Mouse (Mus musculus) hindbrain, embryonic 15.5 days (tissue): ENCODE measurements around the gene Vmn1r185. TPM values are rescaled to one million over a fixed set of nuclear protein-coding genes. Genes with fewer than 3 reads are reported as not detected.
"Not testable (repeated sequence)": the region's sequence is repeated elsewhere in the genome, so short reads cannot be mapped to it uniquely, and the experiment has no call there.

Experiments
- ATAC-seq: fragments of 200-750 bp; cut with Nextera tagmentation; 2 replicates; pipeline ENCODE4 v1.8.0; 2017; ENCODE audit warnings: low read depth, moderate number of reproducible peaks, moderate TSS enrichment; ENCODE audit not compliant: low FRiP score
- H3K27ac ChIP-seq: fragments of 300-500 bp; sonication (generic); replicated peaks from 2 replicates; pipeline ENCODE4 v1.5.1; 2015; ENCODE audit warnings: mild to moderate bottlenecking, inconsistent platforms
- H3K27me3 ChIP-seq: fragments of 300-500 bp; sonication (generic); 2 replicates; pipeline ENCODE4 v1.6.1; 2015; ENCODE audit warnings: control low read depth, inconsistent platforms
- H3K36me3 ChIP-seq: fragments of 300-500 bp; sonication (generic); 2 replicates; pipeline ENCODE4 v1.6.1; 2015; ENCODE audit warnings: control low read depth, inconsistent platforms
- H3K4me1 ChIP-seq: fragments of 300-500 bp; sonication (generic); replicated peaks from 2 replicates; pipeline ENCODE4 v1.6.1; 2015; ENCODE audit warnings: control low read depth, inconsistent platforms
- H3K4me2 ChIP-seq: fragments of 300-500 bp; sonication (generic); 2 replicates; pipeline ENCODE4 v1.6.1; 2015; ENCODE audit warnings: moderate library complexity, mild to moderate bottlenecking, inconsistent platforms
- H3K4me3 ChIP-seq: fragments of 300-500 bp; sonication (generic); 2 replicates; pipeline ENCODE4 v1.5.1; 2015; ENCODE audit warnings: mild to moderate bottlenecking, inconsistent platforms
- H3K9ac ChIP-seq: fragments of 300-500 bp; sonication (generic); 2 replicates; pipeline ENCODE4 v1.6.1; 2015; ENCODE audit warnings: inconsistent platforms
- H3K9me3 ChIP-seq: fragments of 300-500 bp; sonication (generic); 2 replicates; pipeline ENCODE4 v1.6.1; 2016; ENCODE audit warnings: control low read depth, inconsistent platforms
- WGBS: fragments of 180-500 bp; shearing (Covaris S2); methylation state at CpG from one replicate; pipeline ENCODE4 v1.1.7; 2015; 5-methylcytosine and 5-hydroxymethylcytosine counted together
- polyA plus RNA-seq: library from polyadenylated mRNA; unstranded; fragments of >200 nt; fragmentation: Nextera tagmentation; extraction: Ambion mirVana; gene quantifications from 2 replicates; pipeline ENCODE4 v1.2.1, GENCODE M21; 2015

Vmn1r185 gene
- polyA plus RNA-seq, result not detected in 2 replicates

- not testable (repeated sequence) for H3K4me3 ChIP-seq, H3K9me3 ChIP-seq, H3K4me1 ChIP-seq, H3K27me3 ChIP-seq, H3K4me2 ChIP-seq, H3K27ac ChIP-seq, H3K9ac ChIP-seq, H3K36me3 ChIP-seq, ATAC-seq
- 74% methylated on average over 1 of the region's 1 CpGs for WGBS
These were observed at the start of gene Vmn1r185 for GRCm38 (mm10) chr7:26618364-26618763. Vmn1r185 (minus strand) TSS chr7:26618464.

- not testable (repeated sequence) for H3K4me2 ChIP-seq, H3K4me1 ChIP-seq, H3K27me3 ChIP-seq, H3K9ac ChIP-seq, H3K9me3 ChIP-seq, H3K4me3 ChIP-seq, H3K27ac ChIP-seq, ATAC-seq, H3K36me3 ChIP-seq
- 26% methylated on average over 2 of the region's 2 CpGs for WGBS
These were observed 49.2 kb upstream of the Vmn1r185 start for GRCm38 (mm10) chr7:26667466-26667865.

GRCm38 (mm10) chr7:26666011-26666410, 47.7 kb upstream of the Vmn1r185 start:
- Histone ChIP-seq H3K27ac (no peak overlapping the region), H3K9ac (no peak overlapping the region), H3K9me3 (0 out of 2 replicates have a peak, but pooled peaks cover 6% of the 10 kb centered on the region), H3K4me1 (no peaks in the 10 kb centered on the region), H3K27me3 (no peaks in the 10 kb centered on the region), H3K4me3 (no peak overlapping the region), H3K36me3 (no peaks in the 10 kb centered on the region), H3K4me2 (no peak overlapping the region)
- WGBS, result 85% methylated on average over 5 of the region's 5 CpGs
- ATAC-seq, result no peak

GRCm38 (mm10) chr7:26589774-26590173, 28.5 kb downstream of the Vmn1r185 start:
- H3K9ac ChIP-seq, result no peak overlapping the region
- H3K27me3 ChIP-seq, result no peaks in the 10 kb centered on the region
- H3K4me3 ChIP-seq, result no peak overlapping the region
- H3K9me3 ChIP-seq, result no peaks in the 10 kb centered on the region
- ATAC-seq, result no peak
- no peak overlapping the region for H3K4me2 ChIP-seq
- no peak overlapping the region for H3K27ac ChIP-seq
- WGBS, result 70% methylated on average over 1 of the region's 1 CpGs
- no peaks in the 10 kb centered on the region for H3K36me3 ChIP-seq
- H3K4me1 ChIP-seq, result no peaks in the 10 kb centered on the region

- Histone ChIP-seq H3K9me3 (no peaks in the 10 kb centered on the region), H3K27me3 (no peaks in the 10 kb centered on the region), H3K4me2 (no peak overlapping the region), H3K27ac (no peak overlapping the region), H3K4me3 (no peak overlapping the region), H3K9ac (no peak overlapping the region), H3K36me3 (no peaks in the 10 kb centered on the region), H3K4me1 (no peaks in the 10 kb centered on the region)
- no peak for ATAC-seq
These were observed 29.2 kb downstream of the Vmn1r185 start for GRCm38 (mm10) chr7:26589077-26589476.

Other genes with a start within 250 kb of the Vmn1r185 start
- gene Nlrp9c, start 214.8 kb downstream of the Vmn1r185 start, polyA plus RNA-seq, result not detected in 2 replicates
- not detected in 2 replicates for gene Nlrp4a, start 183.4 kb downstream of the Vmn1r185 start, polyA plus RNA-seq
- gene Nlrp9a, start 83.4 kb downstream of the Vmn1r185 start, polyA plus RNA-seq, result not detected in 2 replicates
- gene Cyp2b23, start 68.0 kb upstream of the Vmn1r185 start, polyA plus RNA-seq, result not detected in 2 replicates
- 0.42 and 0.47 TPM in 2 replicates for gene Cyp2b19, start 138.7 kb upstream of the Vmn1r185 start, polyA plus RNA-seq
- not detected in 2 replicates for gene Cyp2g1, start 190.4 kb upstream of the Vmn1r185 start, polyA plus RNA-seq
- 0.89 and 1.7 TPM in 2 replicates for gene Cyp2a5, start 216.8 kb upstream of the Vmn1r185 start, polyA plus RNA-seq